Mouse (Mus musculus) lung, adult 18-20 months (tissue): Measurements from ENCODE around the gene Tcp10c.
"Not testable (repeated sequence)": the region's sequence is repeated elsewhere in the genome, so short reads cannot be mapped to it uniquely, and the experiment has no call there.

ENCODE experiments used
- DNase-seq, 2 experiments: peaks; one replicate each; pipeline ENCODE4 v3.0.0; 2022; ENCODE audit warnings: mixed read lengths in 2 of 2

Gene Tcp10c

DNA sequence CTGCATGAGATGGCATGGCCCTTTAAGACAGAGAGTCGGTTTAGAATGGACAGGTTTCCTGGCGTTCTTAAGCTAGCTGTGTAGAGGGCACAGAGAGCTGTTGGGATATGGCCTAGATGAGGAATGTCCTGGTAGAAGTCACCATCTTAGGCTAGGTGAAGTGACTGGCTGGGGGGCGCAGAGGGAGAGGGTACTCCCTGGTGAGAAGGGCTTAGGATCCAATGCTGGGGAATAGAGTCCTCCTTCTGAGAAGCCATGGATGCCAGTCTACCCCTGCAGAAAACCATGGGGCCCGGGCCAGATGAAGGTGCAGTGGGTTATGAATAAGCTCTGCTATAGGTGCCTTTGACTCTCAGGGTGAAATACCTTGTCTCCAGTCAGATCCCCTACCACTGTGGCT, at the start of gene Tcp10c:
Tcp10c (plus strand) TSS at position 52 of the 400 bp plus-strand sequence.
- DNase-seq: not testable (repeated sequence)

DNA sequence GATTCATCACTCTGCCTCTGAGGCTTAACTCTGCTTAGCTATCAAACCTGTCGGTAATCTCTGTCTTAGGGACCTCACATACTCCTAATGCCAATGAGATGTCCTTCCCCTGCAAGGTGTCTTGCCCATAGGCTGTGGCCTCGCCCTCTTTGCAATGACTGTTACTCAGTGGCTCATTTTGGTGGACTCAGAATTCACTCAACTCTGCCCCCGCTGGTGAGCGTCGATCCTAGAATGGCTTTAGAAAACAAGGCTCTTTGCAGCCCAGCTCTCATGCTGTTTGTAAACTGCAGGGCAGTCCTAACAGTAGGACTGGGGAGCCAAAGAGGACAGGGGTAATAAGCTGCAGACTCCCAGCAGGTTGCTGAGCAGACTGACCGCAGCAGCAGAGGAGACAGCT, 46.5 kb upstream of the Tcp10c start:
- not testable (repeated sequence) for DNase-seq

DNA sequence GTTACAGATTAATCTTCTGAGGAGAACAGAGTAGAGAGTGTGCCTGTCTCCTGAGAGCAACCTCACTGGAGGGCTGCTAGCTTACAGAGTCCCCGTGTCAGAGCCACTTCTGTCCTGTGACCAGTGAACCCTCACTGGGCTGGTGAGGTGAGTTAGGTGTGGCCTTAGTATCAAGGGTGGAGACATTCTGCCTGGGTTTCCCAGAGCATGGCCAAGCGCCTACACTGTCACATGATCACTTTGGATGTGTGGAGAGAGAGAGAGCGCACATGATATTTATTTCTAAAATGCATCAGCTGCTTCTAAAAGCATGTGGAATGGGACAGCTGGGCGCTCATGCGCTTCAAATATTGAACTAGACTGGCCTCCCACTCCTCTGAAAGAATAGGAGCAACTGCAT, 46.0 kb upstream of the Tcp10c start:
- not testable (repeated sequence) for DNase-seq

DNA sequence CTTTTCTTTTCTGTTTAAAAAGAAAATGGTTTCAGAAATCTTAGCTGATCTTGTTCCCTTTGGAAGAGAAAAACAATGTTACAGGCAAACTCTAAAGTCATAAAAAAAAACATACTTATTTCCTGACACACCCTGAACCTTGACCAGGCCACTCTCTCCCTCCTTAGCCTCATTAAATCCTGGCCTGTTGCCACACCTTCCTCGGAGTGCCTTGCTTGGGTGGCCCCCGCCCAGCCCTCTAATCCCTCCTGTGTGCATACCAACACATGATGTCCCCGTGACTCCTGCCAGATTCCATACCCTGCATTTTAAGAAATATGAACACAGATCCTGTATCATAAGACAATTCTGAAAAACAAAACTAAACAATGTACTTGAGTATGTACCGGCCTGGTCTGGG, 45.6 kb upstream of the Tcp10c start:
- DNase-seq: not testable (repeated sequence)

DNA sequence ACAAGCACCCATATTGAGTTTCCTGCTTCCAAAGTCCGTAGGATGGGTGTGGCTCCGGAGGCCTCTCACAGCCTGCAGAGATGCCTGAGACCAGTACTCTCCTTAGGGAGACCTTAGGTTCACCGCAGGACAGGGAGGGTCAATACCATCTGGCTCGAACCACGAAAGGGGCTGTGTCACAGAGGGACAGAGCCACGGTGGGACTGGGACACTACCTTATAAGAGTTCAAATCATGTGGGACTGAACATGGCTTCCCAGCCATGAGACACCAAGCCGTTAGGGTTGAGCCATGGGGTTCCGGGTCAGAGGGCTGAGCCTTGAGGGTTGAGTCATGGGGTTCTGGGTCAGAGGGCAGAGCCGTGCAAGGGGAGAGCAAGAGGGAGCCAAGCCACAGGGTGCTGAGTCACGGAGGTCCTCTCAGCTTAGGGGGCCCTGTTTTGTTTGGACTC, 45.2 kb upstream of the Tcp10c start:
- DNase-seq: peak in 1 of 2 experiments; percentile 31

DNA sequence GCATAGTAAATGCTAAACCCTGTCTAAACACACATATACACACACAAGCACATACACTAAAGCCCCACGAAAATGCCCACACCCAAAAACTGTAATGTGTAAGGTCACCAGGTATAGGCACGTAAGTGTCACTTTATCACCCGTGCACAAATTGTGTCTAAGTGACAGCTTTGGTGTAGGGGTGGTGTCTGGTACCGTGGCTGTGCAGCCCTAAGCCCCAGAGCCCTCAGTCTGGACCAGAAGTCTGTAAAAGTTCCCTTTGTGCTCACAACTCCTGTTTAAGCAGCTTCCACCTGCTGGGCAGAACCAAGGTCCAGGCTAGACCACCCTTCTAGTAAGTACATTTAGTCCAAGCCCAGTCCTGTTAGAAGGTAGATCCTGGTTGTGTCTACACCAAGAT, 24.4 kb upstream of the Tcp10c start:
- DNase-seq: not testable (repeated sequence)

DNA sequence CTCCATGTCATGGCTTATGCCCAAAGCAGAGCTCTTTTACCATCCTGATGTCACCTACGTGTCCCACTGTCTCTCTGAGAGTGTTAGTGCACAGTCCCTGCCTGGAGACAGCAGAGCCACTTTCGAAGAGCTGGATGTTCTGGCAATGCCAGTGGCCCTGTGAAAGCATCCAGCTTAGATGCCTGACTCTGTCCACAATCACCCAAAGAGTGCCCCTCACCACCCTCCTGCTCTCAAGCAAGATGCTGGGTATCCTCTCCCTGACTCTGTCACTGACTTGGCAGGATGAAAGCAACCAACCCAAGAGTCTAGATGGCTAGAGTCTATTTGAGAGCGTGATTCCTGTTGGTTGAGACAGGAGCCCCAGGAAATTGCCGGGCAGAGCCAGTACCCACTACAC, 23.2 kb upstream of the Tcp10c start:
- DNase-seq: not testable (repeated sequence)

DNA sequence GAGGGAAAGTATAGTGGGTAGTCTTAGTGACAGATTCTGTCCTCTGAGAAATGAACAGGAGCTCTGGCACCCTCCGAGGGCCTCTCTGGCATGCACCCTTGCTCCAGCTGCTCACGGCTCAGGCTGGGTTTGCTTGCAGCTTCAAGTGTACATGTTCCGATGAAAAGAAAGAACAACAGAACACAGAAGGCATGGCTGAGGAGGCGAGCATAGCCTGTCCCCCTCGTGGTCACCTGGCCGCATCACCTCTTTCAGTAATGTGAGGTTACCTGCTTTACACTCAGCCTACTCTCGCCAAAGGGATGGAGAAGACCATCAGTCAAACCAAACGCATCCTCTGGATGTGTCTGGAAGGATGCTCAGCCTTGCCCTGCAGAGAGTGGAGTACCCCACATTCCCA, 21.9 kb upstream of the Tcp10c start:
- DNase-seq: not testable (repeated sequence)

DNA sequence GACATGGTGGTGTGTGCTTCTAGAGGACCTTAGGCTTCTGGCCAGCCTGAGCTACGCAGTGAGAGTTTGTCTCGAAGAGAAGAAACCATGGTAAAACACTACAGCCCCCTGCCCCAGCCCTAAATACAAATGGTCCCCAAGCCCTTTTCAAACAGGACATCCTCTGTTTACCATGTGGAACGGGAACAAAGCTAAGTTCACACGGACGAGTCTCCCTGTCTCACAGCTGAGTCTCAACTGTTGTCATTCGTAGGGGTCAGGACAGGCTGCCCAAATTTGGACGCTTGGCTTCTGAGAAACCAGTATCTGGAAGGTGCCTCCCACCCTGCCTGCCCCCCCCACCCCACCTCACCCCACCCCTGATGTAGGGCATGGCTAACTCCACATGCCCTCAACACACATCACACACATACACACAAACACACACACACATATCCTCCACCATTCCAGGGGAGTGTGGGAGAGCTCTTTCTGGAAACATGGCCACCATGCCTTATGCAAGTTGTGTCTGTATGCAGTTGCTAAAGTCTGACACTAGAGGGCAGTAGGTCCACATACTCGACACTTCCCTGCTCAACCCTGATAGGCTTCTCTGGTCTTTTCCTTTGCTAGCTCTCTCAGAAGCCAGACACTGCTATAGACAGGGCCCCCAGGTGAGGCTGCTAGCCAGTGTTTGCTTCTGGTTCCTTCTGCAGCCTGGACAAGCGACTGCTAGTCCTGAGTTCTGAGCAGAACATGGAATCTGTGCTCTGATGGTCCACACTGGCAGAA, 17.2 kb upstream of the Tcp10c start:
- DNase-seq: peak in 1 of 2 experiments; percentile 34

DNA sequence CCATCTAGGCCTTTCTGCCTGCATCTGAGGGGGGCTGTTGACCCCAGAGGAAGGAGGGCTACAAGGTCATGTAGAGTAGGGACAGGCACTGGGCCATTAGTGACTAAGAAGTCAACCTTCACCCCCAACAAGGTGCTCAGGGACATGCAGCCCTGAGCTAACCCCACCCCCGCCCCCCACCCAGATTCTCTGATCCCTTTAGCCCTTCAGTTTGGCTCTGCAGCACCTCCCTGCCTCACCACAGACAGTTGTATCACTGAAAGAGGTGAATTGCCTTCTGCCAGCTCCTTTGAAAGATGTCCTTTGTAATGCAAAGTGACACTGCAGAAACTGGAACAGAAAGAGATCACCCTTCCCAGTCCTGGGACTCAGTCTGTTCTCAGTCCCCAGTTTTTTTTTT, 16.4 kb upstream of the Tcp10c start:
- DNase-seq: not testable (repeated sequence)

DNA sequence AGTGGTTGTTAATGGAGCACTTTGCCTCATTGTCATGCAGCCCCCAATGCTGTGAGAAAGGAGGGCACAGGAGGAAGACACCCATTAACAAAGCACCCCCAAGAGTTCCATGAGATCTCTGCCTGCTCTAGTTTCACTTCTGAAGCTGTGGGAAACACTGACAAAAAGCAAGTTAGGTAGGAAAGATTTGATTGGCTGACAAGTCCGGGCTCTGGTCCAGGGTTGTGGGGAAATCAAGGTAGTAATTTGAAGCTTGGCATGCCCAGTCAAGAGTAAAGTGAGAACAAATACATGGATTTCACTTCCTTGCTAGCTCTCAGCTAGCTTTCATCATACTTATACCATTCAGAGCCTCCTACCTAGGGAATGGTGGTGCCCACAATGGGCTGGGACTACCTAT, 14.3 kb upstream of the Tcp10c start:
- DNase-seq: peak in 1 of 2 experiments; percentile 3

DNA sequence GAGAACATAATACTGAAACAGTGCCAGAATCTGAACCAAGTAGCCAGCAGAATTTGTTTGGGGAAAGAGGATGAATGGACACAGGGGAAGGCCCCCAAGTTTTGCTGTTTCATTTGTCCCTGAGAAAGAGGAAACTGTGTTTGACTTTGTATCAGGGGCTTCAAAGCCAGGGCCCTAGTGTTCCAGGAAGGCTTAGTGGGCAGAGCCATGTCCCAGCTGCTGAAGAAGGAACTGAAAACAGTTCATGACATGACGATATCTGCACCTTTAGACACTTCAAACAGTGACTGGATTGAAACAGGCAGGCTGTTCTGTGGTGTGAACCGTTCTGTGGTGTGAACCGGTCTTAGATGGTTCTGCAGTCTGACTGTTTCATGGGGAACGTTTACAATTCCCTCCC, 8.4 kb upstream of the Tcp10c start:
- not testable (repeated sequence) for DNase-seq

DNA sequence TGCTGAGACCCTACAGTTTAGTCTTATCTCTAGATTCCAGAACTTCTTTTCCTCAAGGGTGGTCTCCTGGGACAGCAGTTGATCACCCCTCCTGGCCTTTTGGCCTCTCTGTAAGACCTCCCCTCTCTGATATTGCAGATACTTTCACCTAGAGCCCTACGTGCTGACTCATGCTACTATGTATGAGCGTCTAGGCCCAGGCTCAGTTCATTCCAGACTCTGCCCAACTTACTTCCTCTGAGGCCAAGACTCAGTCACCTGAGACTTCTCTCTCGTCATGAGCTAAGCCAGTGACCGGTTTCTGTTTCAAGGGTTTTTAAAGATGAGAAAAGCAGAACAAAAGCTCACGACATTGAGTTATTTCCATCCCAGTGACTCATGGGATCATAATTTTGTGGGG, 4.8 kb upstream of the Tcp10c start:
- not testable (repeated sequence) for DNase-seq

DNA sequence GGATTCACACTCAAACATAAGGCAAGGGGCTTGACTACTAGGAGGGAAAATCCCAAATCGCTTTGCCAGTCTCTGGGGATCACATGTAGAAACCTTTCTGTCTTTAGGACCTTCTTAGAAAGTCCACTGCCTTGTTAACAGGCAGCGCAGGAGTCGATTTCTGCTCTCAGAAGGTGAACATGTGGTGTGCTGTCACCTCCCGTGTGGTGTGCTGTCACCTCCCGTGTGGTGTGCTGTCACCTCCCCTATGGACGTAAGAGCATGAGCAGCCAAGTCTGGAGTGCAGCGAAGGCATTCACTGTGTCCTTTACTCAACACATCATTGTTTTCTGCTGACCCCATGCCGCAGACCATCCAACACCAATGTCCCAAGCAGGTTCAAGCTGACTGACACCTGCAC, 1.1 kb upstream of the Tcp10c start:
- DNase-seq: not testable (repeated sequence)

DNA sequence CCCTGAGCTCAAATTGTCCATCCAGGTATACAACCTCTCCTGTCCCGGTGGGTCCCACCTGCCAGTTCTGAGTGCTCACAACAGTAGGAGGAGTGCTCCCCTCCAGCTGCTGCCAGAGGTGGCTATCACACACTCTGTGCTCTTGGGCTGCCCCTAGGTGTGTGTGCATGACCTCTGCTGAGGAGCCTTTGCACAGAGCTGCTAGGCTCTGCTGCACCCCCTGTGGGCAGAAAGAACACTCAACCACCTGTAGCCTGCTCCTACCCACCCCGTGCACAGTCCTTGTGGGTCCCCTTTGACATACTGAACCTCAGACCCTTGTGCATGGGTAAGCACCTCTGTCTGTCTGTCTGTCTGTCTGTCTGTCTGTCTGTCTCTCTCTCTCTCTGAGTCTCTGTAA, 8.1 kb downstream of the Tcp10c start:
- DNase-seq: not testable (repeated sequence)

DNA sequence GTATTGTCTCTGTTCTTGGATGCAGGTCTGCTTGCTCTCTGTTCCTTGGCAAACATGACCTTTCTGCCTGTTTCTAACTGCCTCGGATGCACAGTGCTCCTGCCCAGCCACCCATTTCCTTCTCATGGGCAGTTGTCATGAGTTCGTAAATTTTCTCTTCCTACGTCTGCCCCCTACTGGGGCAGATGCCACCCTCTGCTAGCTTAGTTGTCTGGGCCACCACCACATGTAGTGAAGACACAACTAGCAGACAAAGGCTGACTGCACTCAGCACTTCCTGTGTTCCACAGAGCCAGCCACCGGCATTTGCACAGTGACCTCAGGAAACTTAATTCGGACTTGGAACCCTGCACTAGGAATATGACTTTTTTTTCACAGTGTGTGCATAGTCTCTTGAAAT, 9.4 kb downstream of the Tcp10c start:
- DNase-seq: not testable (repeated sequence)

DNA sequence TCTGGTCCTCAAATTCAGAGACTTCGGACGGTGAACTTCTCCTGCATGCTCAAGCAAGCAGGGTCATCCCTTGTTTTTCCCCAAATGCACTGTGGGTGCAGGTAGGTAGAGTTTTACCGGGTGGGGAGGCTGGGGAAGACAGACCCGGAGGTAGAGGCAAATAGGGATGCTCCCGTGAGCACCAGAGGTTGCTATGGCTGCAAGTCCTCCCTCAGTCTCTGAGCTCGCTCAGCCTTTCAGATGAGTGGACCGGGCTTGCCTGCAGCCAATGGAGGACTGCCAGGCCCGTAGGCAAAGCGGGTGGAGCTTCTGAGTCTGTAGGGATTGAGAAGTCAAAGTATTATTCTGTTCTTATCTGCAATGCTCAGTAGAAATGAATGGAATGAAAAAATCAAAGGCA, 9.8 kb downstream of the Tcp10c start:
- not testable (repeated sequence) for DNase-seq

DNA sequence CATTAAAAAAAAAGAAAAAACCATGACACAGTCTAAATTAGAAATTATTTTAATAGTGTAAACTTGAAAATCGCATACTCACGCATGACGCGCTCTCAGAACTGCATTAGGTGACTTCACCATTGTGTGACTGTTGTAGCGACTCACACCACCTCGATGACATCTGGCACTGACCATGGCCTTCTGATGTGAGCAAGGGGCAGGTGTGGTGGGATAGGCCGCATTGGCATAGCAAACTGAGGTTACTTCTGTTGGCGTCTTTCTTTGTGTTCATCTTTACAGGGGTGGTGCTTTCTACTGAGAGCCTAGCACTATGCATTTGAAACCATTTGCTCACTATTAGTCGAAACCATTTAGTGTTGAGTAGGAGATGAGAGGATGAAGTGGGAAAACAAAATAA, 12.8 kb downstream of the Tcp10c start:
- DNase-seq: not testable (repeated sequence)

DNA sequence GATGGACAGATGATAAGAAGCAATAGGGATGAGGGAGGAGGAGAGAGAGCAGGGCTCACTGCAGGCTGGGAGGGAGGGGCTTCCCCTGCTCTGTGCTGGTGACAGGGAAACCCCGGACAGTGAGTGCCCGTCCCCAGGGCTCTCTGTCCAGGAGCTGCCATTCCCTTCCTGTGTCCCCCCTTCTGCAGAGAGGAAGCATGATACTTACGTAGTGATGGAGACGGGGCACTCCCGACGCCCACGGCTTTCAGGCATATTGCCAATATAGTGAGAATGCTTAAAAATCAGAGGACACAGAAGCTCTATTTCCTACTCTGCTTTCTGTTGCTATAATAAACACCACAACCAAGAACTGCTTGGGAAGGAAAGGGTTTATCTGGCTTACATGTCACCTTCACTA, 14.3 kb downstream of the Tcp10c start:
- DNase-seq: not testable (repeated sequence)

DNA sequence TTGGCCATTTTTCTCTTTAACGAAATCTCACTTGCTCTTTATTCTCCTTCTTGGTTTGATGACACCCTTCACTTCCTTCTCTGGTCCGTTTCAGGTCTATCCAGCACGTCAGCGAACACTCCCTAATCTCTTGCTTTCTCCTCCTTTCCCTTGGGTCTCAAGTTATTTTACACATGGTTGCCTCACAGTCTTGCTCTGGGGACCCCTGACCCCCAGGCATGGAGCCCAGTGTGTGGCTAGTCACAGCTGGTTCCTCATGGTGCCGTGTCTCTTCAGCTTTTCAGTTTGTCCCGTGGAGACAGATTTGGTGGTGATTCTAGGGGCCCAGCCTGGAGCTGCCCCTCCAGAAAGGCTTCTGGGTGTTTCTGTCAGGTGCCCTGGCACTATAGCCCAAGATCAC, 16.4 kb downstream of the Tcp10c start:
- DNase-seq: not testable (repeated sequence)

DNA sequence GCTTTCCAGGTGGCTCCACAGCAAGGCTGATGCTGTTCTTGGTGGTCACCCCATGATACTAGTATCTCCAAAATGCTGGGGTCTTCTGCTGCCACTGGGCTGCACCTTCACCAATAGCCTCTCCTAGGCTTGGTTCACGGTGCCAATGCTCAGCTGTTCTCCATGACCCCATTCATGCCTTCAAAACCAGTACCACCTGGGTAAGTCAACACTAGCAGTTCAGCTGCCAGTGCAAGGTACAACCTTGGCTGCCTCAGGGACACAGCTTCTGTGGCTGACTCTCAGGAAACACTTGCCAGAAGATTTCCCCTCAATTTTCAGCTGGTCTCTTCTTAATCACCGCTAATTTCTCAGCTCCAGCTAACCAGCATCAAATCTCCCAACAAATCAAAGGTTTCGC, 24.0 kb downstream of the Tcp10c start:
- DNase-seq: not testable (repeated sequence)

DNA sequence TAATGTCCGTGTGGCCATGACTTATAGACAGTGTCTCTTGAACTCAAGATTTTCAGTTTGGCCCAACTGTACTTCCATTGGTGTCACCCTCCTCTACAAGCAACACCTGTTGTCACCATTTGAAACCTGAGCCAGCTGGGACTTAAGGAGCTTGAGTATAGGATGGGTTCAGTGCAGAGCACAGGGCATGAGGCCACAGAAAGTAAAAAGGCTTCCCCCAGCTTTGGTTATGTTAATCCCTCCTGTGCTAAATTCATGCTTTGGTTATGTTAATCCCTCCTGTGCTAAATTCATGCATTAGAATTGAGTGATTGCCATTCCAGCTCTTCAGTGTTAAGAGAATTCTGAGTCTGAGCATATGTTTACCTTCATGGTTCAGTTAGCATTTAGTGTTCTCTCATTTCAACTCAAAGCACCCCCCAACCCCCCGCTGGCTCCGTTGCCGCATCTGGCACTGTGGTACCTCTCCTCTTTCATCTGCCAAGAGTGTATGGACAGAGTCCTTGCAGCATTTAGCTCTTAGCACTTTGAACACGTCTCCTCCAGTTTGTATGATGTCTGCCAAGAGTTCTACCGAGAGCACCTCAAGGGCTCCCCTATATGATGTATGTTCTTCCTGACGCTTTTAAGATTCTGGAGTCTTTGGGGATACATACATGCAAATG, 25.7 kb downstream of the Tcp10c start:
- DNase-seq: not testable (repeated sequence)

DNA sequence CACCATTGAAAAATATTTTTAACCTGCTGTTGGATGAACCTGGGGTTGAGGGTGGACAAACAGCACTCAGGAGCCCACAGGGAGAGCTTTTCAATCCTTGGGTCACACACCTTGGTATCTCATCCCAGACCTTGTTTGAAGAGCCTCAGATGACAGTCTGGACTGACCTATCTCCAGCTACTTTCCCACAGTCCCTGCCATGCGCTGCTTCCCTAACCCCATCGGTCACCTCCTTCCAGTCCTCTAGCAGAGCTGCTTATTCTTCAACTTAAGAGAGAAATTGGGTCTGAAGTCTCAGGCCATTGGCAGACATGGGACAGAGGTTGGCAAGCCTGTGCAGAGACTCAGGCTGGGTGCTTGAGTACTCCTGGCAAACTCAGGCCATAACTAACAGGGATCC, 26.9 kb downstream of the Tcp10c start:
- DNase-seq: not testable (repeated sequence)

DNA sequence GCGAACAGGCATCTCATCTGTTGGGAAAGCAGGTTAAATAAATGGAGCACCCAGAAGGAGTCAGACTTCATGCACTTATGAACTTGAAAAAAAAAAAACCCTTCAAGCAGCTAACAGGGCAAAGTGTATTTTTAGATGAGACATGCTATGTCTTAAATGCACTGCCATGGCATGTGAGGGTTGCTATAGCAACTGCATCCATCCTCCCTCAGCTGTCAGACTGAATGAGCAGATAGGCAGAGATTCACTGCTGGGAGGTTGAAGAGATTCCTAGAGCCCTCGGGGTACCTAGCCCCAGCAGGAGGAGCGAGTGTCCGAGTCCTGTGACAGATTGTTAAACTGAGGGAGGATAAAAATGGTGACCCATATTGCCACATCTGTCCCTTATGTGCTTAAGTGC, 36.6 kb downstream of the Tcp10c start:
- not testable (repeated sequence) for DNase-seq
